In the genomic region with DNA sequence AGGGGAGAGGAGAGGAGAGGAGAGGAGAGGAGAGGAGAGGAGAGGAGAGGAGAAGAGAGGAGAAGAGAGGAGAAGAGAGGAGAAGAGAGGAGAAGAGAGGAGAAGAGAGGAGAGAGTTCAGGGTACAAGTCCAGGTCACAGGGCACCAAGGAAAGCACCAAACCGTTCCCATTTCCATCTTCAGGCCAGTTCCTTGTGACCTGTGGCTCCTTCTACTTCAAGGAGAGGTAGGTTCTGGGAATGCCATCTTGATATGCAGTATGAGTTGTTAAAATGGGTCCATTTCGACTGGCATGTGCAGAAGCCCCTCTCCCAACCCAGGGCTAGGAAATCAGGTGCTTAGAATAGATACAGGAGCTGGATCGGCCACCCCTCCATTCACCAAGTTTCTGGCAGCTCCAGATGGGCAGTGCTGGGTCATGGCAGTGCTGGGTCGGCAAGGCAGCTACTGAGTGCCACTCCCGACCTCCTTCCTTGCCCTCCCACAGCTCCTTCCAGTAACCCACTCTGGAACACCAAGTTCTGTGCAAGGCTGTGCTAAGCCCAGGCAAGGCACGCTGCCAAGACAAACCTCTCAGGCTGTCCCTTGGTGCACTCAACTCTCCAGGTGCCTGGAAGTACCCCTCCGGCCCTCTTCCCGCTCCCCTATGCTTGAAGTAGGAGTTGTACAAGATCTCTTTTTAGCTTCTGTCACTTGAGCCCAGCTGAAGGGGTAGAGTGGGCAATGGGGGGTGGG, we compare ENCODE assay signal across 8 mouse cellular contexts. TPM values are rescaled to one million over a fixed set of nuclear protein-coding genes. Genes with fewer than 3 reads are reported as not detected.
A peak's percentile ranks its signal among the peaks of the same experiment; 100 is the strongest.
DNase-seq lines count a peak whose midpoint lies in the region; ATAC-seq lines count a peak whose summit lies in the region.

No protein-coding gene starts in this region.

- peak; percentile 81 for ATAC-seq in lung, embryonic 16.5 days (ENCODE audit: low read depth)
- ATAC-seq in hindbrain, embryonic 16.5 days, result no peak

- peak overlapping the region; percentile 20; the same call in 1 of the 2 replicates for H3K9ac ChIP-seq in lung, embryonic 16.5 days (ENCODE audit: low read length)
- no peak overlapping the region for H3K9ac ChIP-seq in hindbrain, embryonic 16.5 days (ENCODE audit: low read depth, low read length)

- H3K4me1 ChIP-seq in lung, embryonic 16.5 days (replicated peaks; ENCODE audit: control insufficient read depth, insufficient read depth, low read length), result peaks cover 13% of the 10 kb centered on the region; the same call in 1 of the 2 replicates
- H3K4me1 ChIP-seq in hindbrain, embryonic 16.5 days (ENCODE audit: control insufficient read depth, insufficient read depth, low read depth, low read length), result 0 out of 2 replicates have a peak, but pooled peaks cover 2% of the 10 kb centered on the region

- H3K4me2 ChIP-seq in lung, embryonic 16.5 days (ENCODE audit: low read depth, low read length), result peak overlapping the region; percentile 32
- H3K4me2 ChIP-seq in hindbrain, embryonic 16.5 days (ENCODE audit: low read length), result no peak overlapping the region

- H3K9me3 ChIP-seq in lung, embryonic 16.5 days (ENCODE audit: control insufficient read depth, low read length), result no peaks in the 10 kb centered on the region
- no peaks in the 10 kb centered on the region for H3K9me3 ChIP-seq in hindbrain, embryonic 16.5 days (ENCODE audit: control insufficient read depth, low read length)

- peak; percentile 61 for DNase-seq in adrenal gland, postnatal 14 days
- DNase-seq in adrenal gland, adult 18-20 months (ENCODE audit: low spot score in 2 of 2), result no peak
- DNase-seq in urinary bladder, postnatal 14 days (ENCODE audit: low spot score), result peak; percentile 74
- no peak for DNase-seq in urinary bladder, postnatal 25 days (ENCODE audit: low spot score)
- DNase-seq in spleen, postnatal 10 days (ENCODE audit: low spot score in 2 of 2), result no peak
- no peak for DNase-seq in gastrocnemius, postnatal 25 days

- H3K36me3 ChIP-seq in lung, embryonic 16.5 days (ENCODE audit: control insufficient read depth, insufficient read depth, low read length), result no peaks in the 10 kb centered on the region
- no peaks in the 10 kb centered on the region for H3K36me3 ChIP-seq in hindbrain, embryonic 16.5 days (ENCODE audit: control insufficient read depth, insufficient read depth, low read length)

- H3K27ac ChIP-seq in lung, embryonic 16.5 days (ENCODE audit: low read length), result peak overlapping the region; percentile 95
- H3K27ac ChIP-seq in hindbrain, embryonic 16.5 days (ENCODE audit: low read depth, low read length), result no peak overlapping the region

- peaks cover 2% of the 10 kb centered on the region; the same call in 1 of the 2 replicates for H3K27me3 ChIP-seq in lung, embryonic 16.5 days (ENCODE audit: control insufficient read depth, insufficient read depth, low read depth, low read length)
- H3K27me3 ChIP-seq in hindbrain, embryonic 16.5 days (replicated peaks; ENCODE audit: control insufficient read depth, insufficient read depth, low read length), result peaks cover 4% of the 10 kb centered on the region; the same call in 1 of the 2 replicates

- peak overlapping the region; percentile 27 for H3K4me3 ChIP-seq in lung, embryonic 16.5 days (ENCODE audit: low read length)
- H3K4me3 ChIP-seq in hindbrain, embryonic 16.5 days (ENCODE audit: low read length), result no peak overlapping the region

- 34% methylated on average over 8 of the region's 8 CpGs for WGBS in lung, embryonic 16.5 days
- 73% methylated on average over 8 of the region's 8 CpGs for WGBS in hindbrain, embryonic 16.5 days

RNA-seq across cellular contexts. Expression of a gene that starts 3.6 kb away (rescaled TPM):
- total RNA-seq in adrenal gland, postnatal 14 days (2021), result 0.37 TPM in 1 of 2 replicates, not detected in the other
- under 1 TPM; 0.23 to 0.90 TPM for total RNA-seq in adrenal gland, adult 18-20 months (2021)
- polyA plus RNA-seq in lung, embryonic 16.5 days (2015; fragmentation: Nextera tagmentation; extraction: Ambion mirVana), result 50.5 and 60.2 TPM in 2 replicates
- polyA plus RNA-seq in hindbrain, embryonic 16.5 days (2015; fragmentation: Nextera tagmentation; extraction: Ambion mirVana), result 0.35 and 0.60 TPM in 2 replicates
- total RNA-seq in gastrocnemius, postnatal 25 days (2021), result not detected

RNA-seq across cellular contexts. Expression of a gene that starts 12.3 kb away (rescaled TPM):
- total RNA-seq in adrenal gland, postnatal 14 days (2021), result 28.3 and 31.9 TPM in 2 replicates
- total RNA-seq in adrenal gland, adult 18-20 months (2021), result 10 to 100 TPM; 28.4 to 36.6 TPM
- polyA plus RNA-seq in lung, embryonic 16.5 days (2015; fragmentation: Nextera tagmentation; extraction: Ambion mirVana), result 28.1 and 35.4 TPM in 2 replicates
- 36.2 and 37.3 TPM in 2 replicates for polyA plus RNA-seq in hindbrain, embryonic 16.5 days (2015; fragmentation: Nextera tagmentation; extraction: Ambion mirVana)
- total RNA-seq in gastrocnemius, postnatal 25 days (2021), result 1 to 10 TPM; 7.0 to 8.3 TPM

RNA-seq across cellular contexts. Expression of a gene that starts 15.2 kb away (rescaled TPM):
- 48.6 and 49.9 TPM in 2 replicates for total RNA-seq in adrenal gland, postnatal 14 days (2021)
- 10 to 100 TPM; 44.6 to 45.4 TPM for total RNA-seq in adrenal gland, adult 18-20 months (2021)
- 67.5 and 70.6 TPM in 2 replicates for polyA plus RNA-seq in lung, embryonic 16.5 days (2015; fragmentation: Nextera tagmentation; extraction: Ambion mirVana)
- polyA plus RNA-seq in hindbrain, embryonic 16.5 days (2015; fragmentation: Nextera tagmentation; extraction: Ambion mirVana), result 81.2 and 84.8 TPM in 2 replicates
- 10 to 100 TPM; 22.3 to 23.0 TPM for total RNA-seq in gastrocnemius, postnatal 25 days (2021)

RNA-seq across cellular contexts. Expression of a gene that starts 51.3 kb away (rescaled TPM):
- total RNA-seq in adrenal gland, postnatal 14 days (2021), result 15.5 and 18.3 TPM in 2 replicates
- 10 to 100 TPM; 13.4 to 15.1 TPM for total RNA-seq in adrenal gland, adult 18-20 months (2021)
- polyA plus RNA-seq in lung, embryonic 16.5 days (2015; fragmentation: Nextera tagmentation; extraction: Ambion mirVana), result 18.5 and 22.2 TPM in 2 replicates
- polyA plus RNA-seq in hindbrain, embryonic 16.5 days (2015; fragmentation: Nextera tagmentation; extraction: Ambion mirVana), result 13.5 and 19.0 TPM in 2 replicates
- total RNA-seq in gastrocnemius, postnatal 25 days (2021), result 1 to 10 TPM; 8.9 to 9.0 TPM

Comparison
In these comparisons a context has a peak if more than half of its experiments do, and no peak if none do; other contexts are left out.
1. DNase-seq: peak in adrenal gland, postnatal 14 days (single experiment) and urinary bladder, postnatal 14 days (single experiment); none in adrenal gland, adult 18-20 months (0 of 2), urinary bladder, postnatal 25 days (single experiment), spleen, postnatal 10 days (0 of 2) and gastrocnemius, postnatal 25 days (single experiment).